Mouse (Mus musculus): ENCODE data around the gene Hist1h4m. TPM values are rescaled to one million over a fixed set of nuclear protein-coding genes. Genes with fewer than 3 reads are reported as not detected.
"Not testable (repeated sequence)": the region's sequence is repeated elsewhere in the genome, so short reads cannot be mapped to it uniquely, and the experiment has no call there.

The Hist1h4m gene
- total RNA-seq, 2 experiments from 2014 or later = 200 to 276 TPM

GRCm38 (mm10) chr13:21786189-21786898 is 25.2 kb upstream of the Hist1h4m start:
- intact Hi-C loops (cut with DNase I) = loop anchor here (2.0 to 10.0 kb wide), 4 partner anchors 70 to 1908 kb away; partner anchors contain the start of genes Hist1h1e, Hist1h1t, Hist1h2ai and Hist1h2be
- peak overlapping the region; percentile 52 for H3K4me3 ChIP-seq
- no peak for TF ChIP-seq CTCF (IDR thresholded peaks at IDR 0.05)
- DNase-seq (ENCODE audit: extremely low spot score in 1 of 2, low spot score in 2 of 2) = no peak
- peak overlapping the region; percentile 64; the same call in 1 of the 2 replicates for H3K27ac ChIP-seq

- intact Hi-C loops (cut with DNase I) = loop anchor here (2.0 to 10.0 kb wide), 4 partner anchors 70 to 1908 kb away; partner anchors contain the start of genes Hist1h1e, Hist1h1t, Hist1h2ai and Hist1h2be
- peak within 1 kb of the TSS; percentile 52 for H3K4me3 ChIP-seq
- DNase-seq (ENCODE audit: extremely low spot score in 1 of 2, low spot score in 2 of 2) = peak; percentile 78 to 88
- peak within 1 kb of the TSS; percentile 64; the same call in 1 of the 2 replicates for H3K27ac ChIP-seq
Observed at GRCm38 (mm10) chr13:21786899-21787629, 24.5 kb upstream of the Hist1h4m start, which contains the start of the genes Hist1h2an and Hist1h2bp. Gene Hist1h2an (minus strand): TSS chr13:21787218. Gene Hist1h2bp (plus strand): TSS chr13:21787461.

GRCm38 (mm10) chr13:21787760-21788593 is 23.6 kb upstream of the Hist1h4m start:
- no peak for DNase-seq (ENCODE audit: extremely low spot score in 1 of 2, low spot score in 2 of 2)
- no peak for TF ChIP-seq CTCF (IDR thresholded peaks at IDR 0.05)
- no peak overlapping the region for H3K27ac ChIP-seq
- H3K4me3 ChIP-seq = peak overlapping the region; percentile 32
- intact Hi-C loops (cut with DNase I) = loop anchor here (2.0 to 10.0 kb wide), 4 partner anchors 71 to 1907 kb away; partner anchors contain the start of genes Hist1h1e, Hist1h1t, Hist1h2ai and Hist1h2be

GRCm38 (mm10) chr13:21789925-21790324 is 21.6 kb upstream of the Hist1h4m start:
- intact Hi-C loops (cut with DNase I) = loop anchor here (10.0 kb wide), 4 partner anchors 55 to 1905 kb away; partner anchors contain the start of genes Hist1h1e, Hist1h1t, Hist1h2be and Hist1h4c
- Histone ChIP-seq H3K4me3 (no peak overlapping the region), H3K27ac (no peak overlapping the region)
- DNase-seq (ENCODE audit: extremely low spot score in 1 of 2, low spot score in 2 of 2) = no peak
- no peak for TF ChIP-seq CTCF (IDR thresholded peaks at IDR 0.05)

GRCm38 (mm10) chr13:21790601-21791283 is 20.8 kb upstream of the Hist1h4m start:
- Histone ChIP-seq H3K4me3 (peak overlapping the region; percentile 9; the same call in 1 of the 2 replicates), H3K27ac (no peak overlapping the region)
- intact Hi-C loops (cut with DNase I) = loop anchor here (10.0 kb wide), 1 partner anchor 54 kb away; no protein-coding TSS in a partner anchor
- TF ChIP-seq CTCF (IDR thresholded peaks at IDR 0.05) = no peak
- no peak for DNase-seq (ENCODE audit: extremely low spot score in 1 of 2, low spot score in 2 of 2)

- no peak overlapping the region for H3K27ac ChIP-seq
- DNase-seq (ENCODE audit: extremely low spot score in 1 of 2, low spot score in 2 of 2) = no peak
- intact Hi-C loops (cut with DNase I) = loop anchor here (10.0 kb wide), 1 partner anchor 49 kb away; no protein-coding TSS in a partner anchor
- no peak overlapping the region for H3K4me3 ChIP-seq
- TF ChIP-seq CTCF (IDR thresholded peaks at IDR 0.05) = no peak
Observed at GRCm38 (mm10) chr13:21795584-21795983, 16.0 kb upstream of the Hist1h4m start.

GRCm38 (mm10) chr13:21797163-21797562 is 14.4 kb upstream of the Hist1h4m start:
- intact Hi-C loops (cut with DNase I) = loop anchor here (10.0 kb wide), 1 partner anchor 48 kb away; no protein-coding TSS in a partner anchor
- not testable (repeated sequence) for H3K27ac ChIP-seq; DNase-seq (ENCODE audit: extremely low spot score in 1 of 2, low spot score in 2 of 2); H3K4me3 ChIP-seq

GRCm38 (mm10) chr13:21803058-21803457 is 8.5 kb upstream of the Hist1h4m start:
- H3K27ac ChIP-seq; intact Hi-C loops (cut with DNase I); DNase-seq (ENCODE audit: extremely low spot score in 1 of 2, low spot score in 2 of 2); H3K4me3 ChIP-seq: not testable (repeated sequence)

GRCm38 (mm10) chr13:21810073-21810472 is 1.5 kb upstream of the Hist1h4m start, which contains the start of the genes Hist1h2bq and Hist1h2ao:
Gene Hist1h2bq (minus strand): TSS chr13:21810197.
Gene Hist1h2ao (plus strand): TSS chr13:21810465.
- H3K4me3 ChIP-seq; DNase-seq (ENCODE audit: extremely low spot score in 1 of 2, low spot score in 2 of 2); intact Hi-C loops (cut with DNase I); H3K27ac ChIP-seq: not testable (repeated sequence)

GRCm38 (mm10) chr13:21811074-21811473 is 472 bp upstream of the Hist1h4m start:
- H3K4me3 ChIP-seq; H3K27ac ChIP-seq; DNase-seq (ENCODE audit: extremely low spot score in 1 of 2, low spot score in 2 of 2); intact Hi-C loops (cut with DNase I): not testable (repeated sequence)

GRCm38 (mm10) chr13:21812092-21812491 is 546 bp downstream of the Hist1h4m start:
- intact Hi-C loops (cut with DNase I); DNase-seq (ENCODE audit: extremely low spot score in 1 of 2, low spot score in 2 of 2); H3K27ac ChIP-seq; H3K4me3 ChIP-seq: not testable (repeated sequence)

GRCm38 (mm10) chr13:21820082-21820890 is 8.7 kb downstream of the Hist1h4m start:
- intact Hi-C loops (cut with DNase I) = loop anchor here (10.0 kb wide), 3 partner anchors 215 to 1865 kb away; partner anchors contain the start of genes Hist1h2ac, Hist1h2af, Hist1h2ah and Hist1h2bc
- H3K4me3 ChIP-seq; DNase-seq (ENCODE audit: extremely low spot score in 1 of 2, low spot score in 2 of 2); H3K27ac ChIP-seq: not testable (repeated sequence)

Data from left cerebral cortex, adult 2 months (tissue).